Comparison of ENCODE assay signal across 8 mouse cellular contexts in the genomic region with DNA sequence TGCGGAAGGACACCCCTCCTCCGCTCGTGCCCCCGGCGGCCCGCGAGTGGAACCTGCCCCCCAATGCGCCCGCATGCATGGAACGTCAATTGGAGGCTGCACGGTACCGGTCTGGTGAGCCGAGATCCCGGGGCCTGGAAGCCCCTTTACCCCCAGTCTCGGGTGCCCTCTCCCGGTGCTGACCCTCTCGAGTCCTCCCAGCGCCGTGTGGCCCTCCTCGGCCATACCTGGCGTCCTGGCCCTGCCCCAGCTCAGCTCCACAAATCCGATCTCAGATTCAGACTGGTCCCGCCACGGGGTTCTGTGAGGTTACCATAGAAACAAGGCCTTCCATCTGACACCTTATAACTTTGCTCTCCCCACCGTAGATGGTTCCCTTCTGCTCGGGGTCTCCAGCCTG. TPM values are rescaled to one million over a fixed set of nuclear protein-coding genes. Genes with fewer than 3 reads are reported as not detected.
DNase-seq lines count a peak whose midpoint lies in the region; ATAC-seq lines count a peak whose summit lies in the region.

No protein-coding gene starts in this region.

- DNase-seq in heart, postnatal 4 days: no peak
- DNase-seq in ES-CJ7 (ENCODE audit: low read depth, low spot score): peak; percentile 43
- peak; percentile 29 for DNase-seq in liver
- DNase-seq in right cerebral cortex, adult 2 months (ENCODE audit: low spot score in 2 of 2): no peak
- DNase-seq in ovary, postnatal 14 days (ENCODE audit: low spot score): no peak

- H3K4me2 ChIP-seq in heart, embryonic 11.5 days: peak overlapping the region; percentile 92
- H3K4me2 ChIP-seq in embryonic facial prominence, embryonic 15.5 days (replicated peaks): peak overlapping the region; percentile 85
- peak overlapping the region; percentile 91 for H3K4me2 ChIP-seq in stomach, embryonic 14.5 days (replicated peaks; ENCODE audit: low read depth, low read length)

- WGBS in heart, embryonic 11.5 days (ENCODE audit: insufficient replicate concordance): 1% methylated on average over 26 of the region's 26 CpGs
- 0% methylated on average over 26 of the region's 26 CpGs for WGBS in embryonic facial prominence, embryonic 15.5 days
- under 1% methylated on average over 26 of the region's 26 CpGs for WGBS in stomach, embryonic 14.5 days

- peaks cover 21% of the 10 kb centered on the region for H3K36me3 ChIP-seq in heart, embryonic 11.5 days (ENCODE audit: control insufficient read depth, insufficient read depth, low read length)
- H3K36me3 ChIP-seq in embryonic facial prominence, embryonic 15.5 days: peaks cover 44% of the 10 kb centered on the region
- peaks cover 38% of the 10 kb centered on the region for H3K36me3 ChIP-seq in stomach, embryonic 14.5 days (ENCODE audit: control insufficient read depth, insufficient read depth, low read length)

- no peaks in the 10 kb centered on the region for H3K9me3 ChIP-seq in heart, embryonic 11.5 days (replicated peaks; ENCODE audit: control insufficient read depth, low read length)
- H3K9me3 ChIP-seq in embryonic facial prominence, embryonic 15.5 days (replicated peaks): no peaks in the 10 kb centered on the region
- no peaks in the 10 kb centered on the region for H3K9me3 ChIP-seq in stomach, embryonic 14.5 days (ENCODE audit: control insufficient read depth, low read depth, low read length)

- H3K9ac ChIP-seq in heart, embryonic 11.5 days (ENCODE audit: low read depth, low read length): peak overlapping the region; percentile 88
- peak overlapping the region; percentile 89 for H3K9ac ChIP-seq in embryonic facial prominence, embryonic 15.5 days
- peak overlapping the region; percentile 93 for H3K9ac ChIP-seq in stomach, embryonic 14.5 days (replicated peaks; ENCODE audit: low read depth, low read length)

- peak; percentile 66 for ATAC-seq in heart, embryonic 11.5 days (replicated peaks; ENCODE audit: insufficient number of reproducible peaks, low FRiP score, low TSS enrichment)
- ATAC-seq in embryonic facial prominence, embryonic 15.5 days (ENCODE audit: insufficient number of reproducible peaks, low FRiP score, low TSS enrichment, low read depth): peak; percentile 53
- peak; percentile 71 for ATAC-seq in stomach, embryonic 14.5 days (ENCODE audit: insufficient number of reproducible peaks, insufficient read depth, low FRiP score, low read depth)

- peak overlapping the region; percentile 92 for H3K27ac ChIP-seq in heart, embryonic 11.5 days (ENCODE audit: low read depth, low read length)
- peak overlapping the region; percentile 74 for H3K27ac ChIP-seq in embryonic facial prominence, embryonic 15.5 days (replicated peaks)
- H3K27ac ChIP-seq in stomach, embryonic 14.5 days (ENCODE audit: low read length): peak overlapping the region; percentile 62; the same call in 1 of the 2 replicates

- peak overlapping the region; percentile 98 for H3K4me3 ChIP-seq in heart, embryonic 11.5 days (ENCODE audit: low read depth, low read length)
- H3K4me3 ChIP-seq in embryonic facial prominence, embryonic 15.5 days (replicated peaks): peak overlapping the region; percentile 94
- peak overlapping the region; percentile 88 for H3K4me3 ChIP-seq in stomach, embryonic 14.5 days (ENCODE audit: low read depth, low read length)

- no peaks in the 10 kb centered on the region for H3K27me3 ChIP-seq in heart, embryonic 11.5 days (ENCODE audit: control insufficient read depth, insufficient read depth, low read length)
- no peaks in the 10 kb centered on the region for H3K27me3 ChIP-seq in embryonic facial prominence, embryonic 15.5 days
- no peaks in the 10 kb centered on the region for H3K27me3 ChIP-seq in stomach, embryonic 14.5 days (ENCODE audit: control insufficient read depth, insufficient read depth, low read length)

- peaks cover 18% of the 10 kb centered on the region for H3K4me1 ChIP-seq in heart, embryonic 11.5 days (ENCODE audit: control insufficient read depth, insufficient read depth, low read length)
- H3K4me1 ChIP-seq in embryonic facial prominence, embryonic 15.5 days: peaks cover 26% of the 10 kb centered on the region
- peaks cover 19% of the 10 kb centered on the region for H3K4me1 ChIP-seq in stomach, embryonic 14.5 days (ENCODE audit: control insufficient read depth, insufficient read depth, low read length)

RNA-seq across cellular contexts. Expression of gene Atp5f1, which starts 0.3 kb away (rescaled TPM):
- 765 and 827 TPM in 2 replicates for polyA plus RNA-seq in heart, embryonic 11.5 days (2014; fragmentation: Nextera tagmentation; extraction: Ambion mirVana)
- 100 to 1,000 TPM; 829 to 853 TPM for total RNA-seq in heart, postnatal 4 days (2021)
- 380 and 404 TPM in 2 replicates for polyA plus RNA-seq in embryonic facial prominence, embryonic 15.5 days (2015; fragmentation: Nextera tagmentation; extraction: Ambion mirVana)
- polyA plus RNA-seq in stomach, embryonic 14.5 days (2014; fragmentation: Nextera tagmentation; extraction: Ambion mirVana): 417 and 440 TPM in 2 replicates

RNA-seq across cellular contexts. Expression of gene Wdr77, which starts 0.4 kb away (rescaled TPM):
- 93.4 and 94.0 TPM in 2 replicates for polyA plus RNA-seq in heart, embryonic 11.5 days (2014; fragmentation: Nextera tagmentation; extraction: Ambion mirVana)
- total RNA-seq in heart, postnatal 4 days (2021): 10 to 100 TPM; 58.3 to 63.3 TPM
- 110 and 122 TPM in 2 replicates for polyA plus RNA-seq in embryonic facial prominence, embryonic 15.5 days (2015; fragmentation: Nextera tagmentation; extraction: Ambion mirVana)
- polyA plus RNA-seq in stomach, embryonic 14.5 days (2014; fragmentation: Nextera tagmentation; extraction: Ambion mirVana): 137 TPM in 2 replicates

RNA-seq across cellular contexts. Expression of gene Ovgp1, which starts 13.9 kb away (rescaled TPM):
- polyA plus RNA-seq in heart, embryonic 11.5 days (2014; fragmentation: Nextera tagmentation; extraction: Ambion mirVana): 1.8 and 2.0 TPM in 2 replicates
- under 1 TPM; 0.47 to 0.48 TPM for total RNA-seq in heart, postnatal 4 days (2021)
- 0.92 and 1.5 TPM in 2 replicates for polyA plus RNA-seq in embryonic facial prominence, embryonic 15.5 days (2015; fragmentation: Nextera tagmentation; extraction: Ambion mirVana)
- 1.8 and 2.0 TPM in 2 replicates for polyA plus RNA-seq in stomach, embryonic 14.5 days (2014; fragmentation: Nextera tagmentation; extraction: Ambion mirVana)

RNA-seq across cellular contexts. Expression of gene I830077J02Rik, which starts 27.1 kb away (rescaled TPM):
- polyA plus RNA-seq in heart, embryonic 11.5 days (2014; fragmentation: Nextera tagmentation; extraction: Ambion mirVana): 2.6 and 2.9 TPM in 2 replicates
- 1 to 10 TPM in 1 of 2 experiments, under 1 TPM in 1; 0.69 to 1.4 TPM for total RNA-seq in heart, postnatal 4 days (2021)
- 0.56 and 1.4 TPM in 2 replicates for polyA plus RNA-seq in embryonic facial prominence, embryonic 15.5 days (2015; fragmentation: Nextera tagmentation; extraction: Ambion mirVana)
- 1.2 and 1.5 TPM in 2 replicates for polyA plus RNA-seq in stomach, embryonic 14.5 days (2014; fragmentation: Nextera tagmentation; extraction: Ambion mirVana)

RNA-seq across cellular contexts. Expression of gene Pifo, which starts 54.9 kb away (rescaled TPM):
- 0.24 TPM in 1 of 2 replicates, not detected in the other for polyA plus RNA-seq in heart, embryonic 11.5 days (2014; fragmentation: Nextera tagmentation; extraction: Ambion mirVana)
- total RNA-seq in heart, postnatal 4 days (2021): not detected
- polyA plus RNA-seq in embryonic facial prominence, embryonic 15.5 days (2015; fragmentation: Nextera tagmentation; extraction: Ambion mirVana): 17.7 and 35.0 TPM in 2 replicates
- 0.29 and 0.39 TPM in 2 replicates for polyA plus RNA-seq in stomach, embryonic 14.5 days (2014; fragmentation: Nextera tagmentation; extraction: Ambion mirVana)

Comparison
In these comparisons a context has a peak if more than half of its experiments do, and no peak if none do; other contexts are left out.
1. DNase-seq: peak in ES-CJ7 (single experiment) and liver (single experiment); none in heart, postnatal 4 days (single experiment), right cerebral cortex, adult 2 months (0 of 2) and ovary, postnatal 14 days (single experiment).
2. Peak in every context shown above with its lines, with median percentiles within 50 percentile points of each other: ATAC-seq, H3K27ac ChIP-seq, H3K4me2 ChIP-seq, H3K4me3 ChIP-seq and H3K9ac ChIP-seq.